Mouse (Mus musculus) adrenal gland, postnatal 4 days (tissue): ENCODE measurements around the gene Gstt2. TPM values are rescaled to one million over a fixed set of nuclear protein-coding genes. Genes with fewer than 3 reads are reported as not detected.

Experiments
- DNase-seq, 2 experiments: peaks; one replicate each; pipeline ENCODE4 v3.0.0; 2021 to 2022; ENCODE audit warnings: low spot score in 2 of 2, mixed read lengths in 2 of 2
- total RNA-seq, 2 experiments: library from RNA; stranded (reverse); gene quantifications; 2 replicates each; pipeline ENCODE4 v1.2.3; 2021

Gstt2 gene
- total RNA-seq, 2 experiments from 2014 or later = 33.0 to 41.5 TPM

DNA sequence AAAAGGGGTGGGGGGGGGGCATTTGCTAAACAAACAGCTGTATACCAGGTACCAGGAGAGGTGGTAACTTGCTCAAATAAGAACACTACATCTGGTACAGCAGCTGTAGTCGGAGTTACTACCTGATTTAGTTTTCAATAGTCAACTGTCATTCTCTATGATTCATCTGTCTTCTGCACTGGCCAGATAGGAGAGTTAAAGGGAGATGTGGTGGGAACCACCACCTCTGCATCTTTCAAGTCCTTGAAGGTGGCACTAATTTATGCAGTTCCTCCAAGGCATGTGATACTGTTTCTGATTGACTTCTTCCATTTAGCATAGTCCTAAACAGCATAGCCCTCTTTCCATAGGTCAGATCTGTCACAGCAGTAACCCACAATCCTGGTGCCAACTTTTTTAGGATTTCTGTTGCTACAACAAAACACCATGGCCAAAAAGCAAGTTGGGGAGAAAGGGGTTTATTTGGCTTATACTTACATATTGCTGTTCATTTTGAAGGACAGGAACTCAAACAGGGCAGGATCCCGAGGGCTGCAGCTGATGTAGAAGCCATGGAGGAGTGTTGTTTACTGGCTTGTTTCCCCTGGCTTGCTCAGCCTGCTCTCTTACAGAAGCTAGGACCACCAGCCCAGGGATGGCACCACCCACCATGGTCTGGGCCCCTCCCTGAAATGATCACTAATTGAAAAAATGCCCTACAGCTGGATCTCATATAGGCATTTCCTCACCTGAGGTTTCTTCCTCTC, 7.5 kb downstream of the Gstt2 start:
- no peak for DNase-seq

DNA sequence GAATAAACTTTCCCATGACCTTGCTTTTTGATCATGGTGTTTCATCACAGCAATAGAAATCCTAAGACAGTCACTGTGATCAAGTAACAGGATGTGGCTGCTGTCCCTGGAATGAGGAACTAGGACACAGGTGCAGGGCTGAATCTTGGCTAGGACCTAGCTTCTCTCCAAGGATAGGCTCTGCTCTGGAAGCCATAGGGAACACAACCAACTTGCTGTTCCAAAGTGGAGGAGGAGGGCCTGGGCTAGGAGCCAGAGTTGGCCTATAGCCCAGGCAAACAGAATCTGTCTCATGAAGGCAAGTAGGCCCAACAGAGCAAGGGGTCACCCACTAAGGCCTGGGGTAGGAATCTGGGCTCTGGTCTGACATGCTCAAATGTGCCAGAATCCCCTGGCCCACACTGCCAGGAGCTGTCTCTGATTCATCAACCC, 8.7 kb downstream of the Gstt2 start:
- no peak for DNase-seq

DNA sequence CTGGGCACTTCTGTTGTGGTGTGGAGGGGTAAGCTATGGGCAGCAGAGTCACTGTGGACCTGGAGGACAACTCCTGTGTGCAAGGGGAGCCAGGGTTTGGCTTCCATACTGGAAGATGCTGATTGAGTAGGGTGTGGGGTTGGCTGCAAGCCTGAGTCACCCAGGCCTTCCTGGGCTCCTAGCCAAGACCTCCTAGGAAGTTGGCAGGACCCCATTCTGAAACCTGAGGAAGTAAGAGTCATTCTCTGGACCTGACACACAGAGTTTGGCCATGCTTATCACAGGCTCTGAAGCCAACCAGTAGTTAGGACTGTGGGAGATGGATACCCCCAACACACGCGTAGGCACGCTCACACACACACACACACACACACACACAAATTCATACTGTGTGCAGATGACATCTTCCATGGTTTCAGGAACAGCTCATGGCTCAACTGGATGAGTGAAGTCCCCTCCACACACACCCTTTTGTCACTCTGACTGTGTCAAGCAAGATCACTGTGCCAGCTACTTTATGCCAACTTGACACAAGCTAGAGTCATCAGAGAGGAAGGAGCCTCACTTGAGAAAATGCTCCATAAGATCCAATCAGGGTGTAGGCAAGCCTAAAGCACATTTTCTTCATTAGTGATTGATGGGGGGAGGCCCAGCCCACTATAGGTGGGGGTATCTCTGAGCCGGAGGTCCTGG, 9.4 kb downstream of the Gstt2 start:
- peak in 1 of 2 experiments; percentile 27 for DNase-seq

DNA sequence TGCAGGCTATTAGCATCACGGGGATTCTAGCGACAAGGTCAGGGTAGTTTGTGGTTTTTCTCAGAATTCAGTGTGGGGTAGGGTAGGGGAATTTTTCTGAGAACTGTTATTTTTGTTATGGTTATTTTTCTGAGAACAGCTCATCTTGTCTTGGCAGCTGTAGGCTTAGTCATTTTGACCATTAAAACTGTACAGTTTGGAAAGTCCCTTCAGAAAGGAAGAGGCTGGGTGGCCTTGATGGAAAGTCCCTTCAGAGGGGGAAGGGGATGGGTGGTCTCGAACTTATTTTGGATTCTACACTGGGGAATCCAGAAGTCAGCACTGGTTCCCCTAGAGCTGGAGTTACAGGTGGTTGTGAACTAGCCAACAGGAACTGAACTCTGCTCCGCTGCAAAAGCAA, 12.7 kb downstream of the Gstt2 start:
- no peak for DNase-seq

DNA sequence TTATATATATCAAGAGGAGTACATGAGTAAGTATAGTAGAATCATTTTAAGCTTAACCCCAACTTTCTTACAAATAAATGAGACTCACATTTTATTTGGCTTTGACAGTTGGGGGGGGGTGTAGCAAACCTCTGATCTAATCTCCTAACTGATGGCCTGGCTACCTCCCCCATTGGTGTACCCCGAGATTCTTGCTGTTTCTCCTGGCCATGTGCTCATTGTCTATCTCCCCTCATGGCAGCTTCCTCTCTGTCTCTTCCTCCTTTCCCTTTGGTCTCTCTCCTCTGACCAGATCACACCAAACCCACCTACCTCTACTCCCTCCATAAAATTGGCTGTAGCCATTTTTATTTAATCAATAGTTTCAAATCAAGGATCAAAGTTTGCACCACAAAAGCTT, 13.4 kb downstream of the Gstt2 start:
- DNase-seq = no peak

DNA sequence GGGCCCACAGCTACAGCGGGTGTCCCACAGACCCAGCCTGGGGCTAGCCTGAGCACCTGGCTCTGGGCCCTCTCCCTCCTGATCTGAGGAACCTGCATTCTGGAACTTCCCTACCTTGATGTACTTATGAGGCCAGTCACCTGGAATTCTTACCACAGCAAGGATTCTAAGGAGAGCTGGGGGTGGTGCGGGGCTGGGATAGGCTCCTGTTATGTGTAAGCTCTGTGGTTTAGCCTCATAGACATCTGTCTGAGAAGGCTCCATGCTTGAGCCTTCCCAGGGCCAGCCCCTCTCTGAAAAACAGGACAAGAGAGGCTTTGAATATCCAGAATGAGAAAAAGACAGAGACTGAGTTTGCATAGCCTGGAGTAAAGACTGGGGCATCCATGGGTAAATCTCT, 14.8 kb downstream of the Gstt2 start, which contains the start of gene Gstt4:
Gstt4 (minus strand) TSS at position 101 of the 400 bp plus-strand sequence.
- DNase-seq = no peak

DNA sequence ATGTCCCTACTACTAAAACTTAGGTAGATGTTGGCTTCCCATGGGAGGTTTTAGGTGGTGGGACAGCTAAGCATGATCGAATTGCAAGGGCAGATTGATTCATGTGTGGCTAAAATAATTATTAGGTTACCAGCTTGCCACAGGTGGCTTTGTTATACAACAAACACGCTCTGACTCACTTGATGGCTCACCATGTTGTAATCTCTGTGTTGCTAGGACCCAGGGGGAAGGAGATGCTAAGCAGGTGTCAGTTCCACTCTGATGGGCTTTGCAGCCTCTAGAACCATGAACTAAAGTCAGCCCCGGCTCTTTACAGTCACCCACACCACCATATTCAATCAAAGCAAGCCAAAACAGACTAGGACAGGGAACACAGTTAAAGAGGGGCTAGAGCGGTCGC, 17.3 kb downstream of the Gstt2 start:
- DNase-seq = no peak

DNA sequence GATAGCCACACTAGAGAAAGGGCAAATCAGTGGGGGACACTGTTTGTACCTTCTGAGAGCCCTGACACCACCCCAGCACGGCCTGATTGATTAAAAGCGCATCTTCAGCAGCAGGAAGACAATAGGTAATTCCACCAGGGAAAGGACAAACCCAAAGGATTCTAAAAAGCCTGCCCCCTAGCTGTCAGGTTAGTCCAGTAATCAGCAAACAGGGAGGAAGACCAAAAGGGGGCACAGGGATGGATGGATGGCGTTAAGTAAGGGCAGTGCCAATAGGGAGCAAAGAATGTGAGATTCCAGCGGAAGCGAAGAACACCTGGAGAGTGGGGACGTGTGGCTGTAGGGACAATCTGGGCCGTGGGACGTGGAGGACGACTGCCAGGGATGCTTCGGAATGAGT, 18.6 kb downstream of the Gstt2 start:
- DNase-seq = no peak

DNA sequence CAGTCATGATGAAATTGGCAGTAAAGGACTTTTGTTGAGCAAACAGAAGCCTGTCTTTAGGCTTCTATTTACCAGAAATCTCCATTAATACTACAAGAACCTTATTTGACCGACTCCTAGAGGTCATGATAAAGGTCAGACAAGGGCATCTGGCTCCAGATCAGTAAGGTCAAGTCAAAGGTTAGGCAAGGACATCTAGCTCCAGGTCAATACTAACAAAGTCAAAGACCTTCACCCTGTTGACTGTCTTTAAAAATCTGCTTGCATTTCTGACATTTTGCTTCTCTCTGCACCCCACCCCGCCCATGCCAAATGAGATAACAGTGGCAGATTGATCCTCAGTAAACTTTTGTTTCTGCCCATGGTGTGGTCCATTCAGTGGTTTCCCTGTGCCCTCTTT, 33.0 kb downstream of the Gstt2 start:
- no peak for DNase-seq

DNA sequence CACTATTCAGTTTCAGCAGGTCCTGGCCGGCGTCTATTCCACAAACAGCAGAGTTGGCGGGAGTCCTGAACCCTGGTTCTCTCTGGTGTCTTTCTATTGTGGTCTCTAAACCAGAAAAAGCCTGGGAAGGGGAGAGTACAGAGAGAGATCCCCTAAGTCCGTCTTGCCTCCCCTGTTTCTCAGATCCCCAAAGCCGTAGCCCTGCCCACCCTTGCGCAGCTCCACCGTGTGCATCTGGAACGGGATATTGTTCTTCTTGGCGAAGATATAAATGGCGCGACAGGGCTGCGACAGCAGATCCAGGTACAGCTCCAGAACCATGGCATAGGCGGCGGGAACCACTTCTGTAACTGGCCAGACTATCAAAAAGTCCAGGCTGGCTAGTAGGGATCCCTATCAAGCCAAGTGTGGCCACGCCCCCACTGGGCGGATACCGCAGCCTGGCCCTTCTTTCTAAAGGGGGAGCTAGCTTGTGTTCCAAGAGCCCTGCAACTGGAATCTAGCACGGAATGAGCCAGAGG, 39.0 kb downstream of the Gstt2 start, which contains the start of gene Gstt1:
Gstt1 (minus strand) TSS at position 409 of the 521 bp plus-strand sequence.
- peak in 1 of 2 experiments; percentile 15 for DNase-seq

DNA sequence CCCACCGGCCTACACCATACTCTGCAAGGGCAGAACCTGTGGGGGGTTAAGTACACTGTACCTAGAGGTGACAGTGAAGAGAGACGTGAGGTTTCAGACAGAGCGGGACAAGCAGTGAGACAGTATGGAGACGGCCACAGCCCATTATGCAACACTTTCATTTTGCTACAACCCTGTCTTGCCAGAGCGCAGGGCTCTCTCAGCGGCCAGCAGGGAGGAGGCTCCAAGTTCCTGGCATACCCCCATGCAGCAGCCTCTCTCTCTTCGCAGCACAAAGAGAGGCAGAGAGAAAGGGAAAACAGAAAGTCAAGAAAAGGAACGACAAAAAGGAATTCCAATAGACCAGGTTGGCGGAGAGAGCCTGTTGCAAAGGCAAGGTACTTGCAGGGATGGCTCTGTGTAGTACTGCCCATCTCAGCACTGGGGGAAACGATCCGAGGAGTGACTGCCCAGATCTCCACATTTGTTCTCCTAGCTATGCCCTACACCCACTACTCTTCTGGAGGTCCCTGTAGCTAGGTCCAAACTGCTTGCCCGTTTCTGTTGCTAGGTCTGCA, 39.5 kb downstream of the Gstt2 start:
- peak in 1 of 2 experiments; percentile 13 for DNase-seq

DNA sequence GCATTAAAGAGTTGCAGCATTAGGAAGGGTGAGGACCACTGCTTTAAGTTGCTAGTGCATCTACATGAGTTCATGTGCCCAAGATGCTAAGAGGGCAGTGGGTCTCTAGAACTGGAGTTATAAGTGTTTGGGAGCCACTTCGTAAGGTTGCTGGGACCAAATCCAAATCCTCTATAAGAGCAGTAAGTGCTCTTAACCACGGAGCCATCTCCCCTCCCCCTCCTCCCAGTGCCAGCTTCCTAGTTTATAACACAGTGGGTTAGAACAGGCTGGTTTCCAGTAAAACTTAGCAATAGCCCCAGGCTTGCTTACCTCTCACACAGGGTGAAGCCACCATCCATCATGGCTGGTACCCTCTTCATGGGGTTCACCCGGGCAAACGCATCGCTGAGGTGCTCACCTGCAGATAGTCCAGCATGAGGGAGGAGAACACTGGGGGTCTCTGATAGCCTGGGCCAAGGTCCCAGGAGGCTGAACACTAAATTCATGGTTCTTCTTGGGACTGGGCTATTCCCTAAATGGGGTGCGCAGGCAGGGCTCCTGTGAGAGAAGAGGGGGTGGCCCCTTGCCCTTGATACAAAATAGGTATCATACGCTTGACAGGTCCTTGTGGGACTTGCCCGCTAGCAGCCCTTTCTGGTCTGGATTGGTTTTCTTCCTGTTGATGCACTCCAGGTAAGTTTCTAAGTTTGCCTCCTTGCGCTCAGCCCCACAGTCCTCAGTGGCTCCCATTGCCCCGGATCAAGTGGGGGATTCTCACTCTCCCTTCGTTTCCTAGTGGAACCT, 40.3 kb downstream of the Gstt2 start:
- no peak for DNase-seq

DNA sequence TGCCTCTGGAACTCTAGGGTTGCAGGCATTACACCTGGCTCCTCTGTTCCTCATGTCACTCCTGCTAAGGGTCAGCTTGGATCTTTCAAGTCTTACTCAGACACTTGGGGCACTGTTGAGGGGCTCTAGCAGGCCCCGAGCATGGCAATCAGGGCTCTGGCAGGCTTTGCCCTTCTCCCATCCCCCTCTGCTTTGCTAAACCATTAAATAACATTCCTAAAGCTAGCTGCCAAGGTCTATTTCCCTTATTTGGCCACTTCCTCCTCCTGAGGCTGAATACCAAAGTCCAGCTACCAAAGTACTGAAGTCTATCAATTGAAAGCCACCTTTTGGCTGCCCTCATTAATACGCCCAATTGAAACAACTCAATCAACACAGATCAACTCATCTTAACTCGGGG, 42.3 kb downstream of the Gstt2 start:
- DNase-seq = no peak

DNA sequence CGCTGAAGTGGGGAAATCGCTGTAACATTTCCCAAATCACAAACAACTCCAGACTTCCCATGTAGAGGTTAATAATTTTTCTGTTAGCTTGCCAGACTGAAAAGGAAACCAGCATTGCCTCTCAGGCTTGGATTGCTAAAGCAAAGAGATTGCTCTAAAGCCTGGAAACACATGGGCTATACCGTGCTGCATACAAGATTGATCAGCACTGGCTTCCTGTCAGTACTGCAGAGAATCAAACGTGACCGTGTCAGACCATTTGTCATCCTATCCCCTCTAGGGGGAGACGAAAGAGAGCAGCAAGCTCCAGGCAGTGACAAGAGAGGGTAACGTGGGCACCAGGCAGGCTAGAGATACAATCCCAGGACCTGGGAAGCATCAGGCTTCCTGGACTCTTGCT, 46.5 kb downstream of the Gstt2 start:
- no peak for DNase-seq

DNA sequence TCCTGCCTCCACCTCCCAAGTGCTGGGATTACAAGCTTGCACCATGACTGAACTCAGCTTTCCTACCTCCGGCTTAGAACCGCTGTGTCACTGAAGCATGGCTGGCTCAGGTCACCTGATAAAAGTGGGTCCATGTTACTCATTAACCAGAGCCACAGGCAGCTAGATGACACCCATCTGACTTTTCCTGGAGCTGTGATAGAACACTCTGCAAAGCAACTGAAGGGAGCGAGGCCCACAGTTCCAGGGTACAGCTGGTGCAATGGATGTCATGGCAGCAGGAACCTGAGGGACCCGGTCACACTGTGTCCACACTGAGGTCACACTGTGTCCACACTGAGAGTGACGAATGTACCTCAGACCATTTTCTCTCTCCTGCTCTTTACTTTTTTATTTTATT, 47.4 kb downstream of the Gstt2 start:
- DNase-seq = no peak

DNA sequence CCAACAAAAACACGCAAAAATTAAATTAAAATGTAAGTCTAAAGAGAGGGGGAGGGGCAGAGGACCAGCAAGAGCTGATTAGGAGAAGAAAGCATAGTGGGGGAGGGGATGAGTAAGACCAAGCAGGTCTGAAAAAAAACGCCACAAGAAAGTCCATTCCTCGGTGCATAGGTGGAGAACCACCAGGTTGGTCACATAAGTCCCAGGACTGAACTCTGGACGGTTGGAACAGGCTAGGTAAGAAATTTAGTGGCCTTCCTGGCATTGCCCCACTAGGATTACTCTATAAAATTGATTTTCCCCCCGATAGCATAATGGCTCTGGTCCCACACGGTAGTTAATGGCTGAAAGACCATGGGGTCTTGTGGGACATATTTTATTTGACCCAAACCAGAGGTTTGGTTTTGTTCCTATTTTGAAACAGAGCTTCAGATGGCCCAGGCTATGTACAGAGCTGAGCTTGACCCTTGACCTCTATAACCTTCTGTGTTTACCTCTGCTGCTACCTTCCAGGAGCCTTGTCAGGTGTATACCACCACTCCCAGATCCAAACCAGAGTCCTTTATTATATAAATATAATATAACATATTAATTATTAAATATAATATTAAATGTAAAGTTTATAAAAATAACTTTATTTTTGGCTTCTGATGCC, 48.0 kb downstream of the Gstt2 start:
- DNase-seq = no peak

DNA sequence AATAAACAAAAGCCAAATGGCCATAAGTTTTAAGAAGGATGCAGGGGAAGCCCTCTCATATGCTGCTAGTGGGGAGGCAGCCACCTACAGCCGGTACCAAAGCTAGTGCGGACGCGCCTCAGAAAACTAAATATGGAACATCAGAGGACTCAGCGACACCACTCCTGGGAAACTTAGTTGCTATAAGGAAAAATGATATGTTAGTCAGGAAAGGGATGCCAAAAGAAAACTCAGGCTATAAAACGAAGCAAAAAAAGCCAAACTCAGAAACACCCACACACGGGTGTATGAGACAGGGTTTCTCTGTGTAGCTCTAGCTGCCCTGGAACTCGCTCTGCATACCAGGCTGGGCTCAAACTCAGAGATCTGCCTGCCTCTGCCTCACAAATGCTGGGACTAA, 48.9 kb downstream of the Gstt2 start:
- DNase-seq = no peak

DNA sequence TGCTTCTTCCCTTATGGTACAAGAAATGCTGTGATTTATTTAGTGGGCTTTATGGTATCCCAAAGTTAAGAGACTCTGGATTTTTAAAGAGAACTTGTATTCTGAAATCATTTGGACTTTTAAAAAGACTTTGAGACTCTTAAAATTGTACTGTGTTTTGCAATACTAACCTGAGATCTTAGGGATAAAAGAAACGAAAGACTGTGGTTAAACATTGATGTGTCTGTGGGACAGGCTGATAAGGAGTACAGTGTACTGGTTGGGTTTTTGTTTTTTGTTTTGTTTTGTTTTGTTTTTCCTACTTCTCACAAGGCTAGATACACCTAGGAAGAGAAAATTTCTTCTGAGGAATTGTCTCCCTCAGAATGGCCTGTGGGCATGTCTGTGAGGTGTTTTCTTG, 51.8 kb downstream of the Gstt2 start:
- DNase-seq = no peak
